Mouse (Mus musculus) myocyte (in vitro differentiated cells): ENCODE results near the gene Elk4. TPM values are rescaled to one million over a fixed set of nuclear protein-coding genes. Genes with fewer than 3 reads are reported as not detected.
A peak's percentile ranks its signal among the peaks of the same experiment; 100 is the strongest.

Experiments used
- H3K27me3 ChIP-seq: one replicate; pipeline ENCODE4 v1.6.1; 2011; ENCODE audit not compliant: control insufficient read depth, insufficient read depth, insufficient read length
- H3K36me3 ChIP-seq: one replicate; pipeline ENCODE4 v1.6.1; 2011; ENCODE audit not compliant: control insufficient read depth, insufficient read depth
- H3K4me2 ChIP-seq: one replicate; pipeline ENCODE4 v1.6.1; 2011; ENCODE audit warnings: low read depth, control low read depth
- H3K4me3 ChIP-seq: one replicate; pipeline ENCODE4 v1.5.1; 2011; ENCODE audit warnings: mild to moderate bottlenecking, control low read depth, moderate library complexity
- H3K79me2 ChIP-seq: one replicate; pipeline ENCODE4 v1.6.1; 2011; ENCODE audit not compliant: control insufficient read depth, insufficient read depth
- H3ac ChIP-seq: one replicate; pipeline ENCODE4 v1.6.1; 2011; ENCODE audit not compliant: control insufficient read depth, insufficient read length
- CEBPB ChIP-seq: IDR thresholded peaks from 2 replicates; pipeline ENCODE4 v1.6.1; 2011; ENCODE audit warnings: mild to moderate bottlenecking, moderate library complexity; ENCODE audit not compliant: poor library complexity, insufficient read depth, severe bottlenecking
- E2F4 ChIP-seq: IDR thresholded peaks from one replicate; pipeline ENCODE4 v1.6.1; 2011; ENCODE audit warnings: mild to moderate bottlenecking, control low read depth, moderate library complexity; ENCODE audit not compliant: insufficient read depth
- MAX ChIP-seq: IDR thresholded peaks from one replicate; pipeline ENCODE4 v1.6.1; 2011; ENCODE audit warnings: low read depth, mild to moderate bottlenecking, control low read depth
- MYOD1 ChIP-seq, 3 experiments: IDR thresholded peaks; one replicate each; pipeline ENCODE4 v1.6.1; 2011; ENCODE audit warnings: control low read depth in 2 of 3, low read depth in 2 of 3, mild to moderate bottlenecking in 2 of 3, moderate library complexity in 1 of 3; ENCODE audit not compliant: insufficient read length in 2 of 3, control insufficient read depth in 1 of 3
- MYOG ChIP-seq, 3 experiments: IDR thresholded peaks; one replicate each; pipeline ENCODE4 v1.6.1; 2011; ENCODE audit warnings: control low read depth in 2 of 3, low read depth in 2 of 3, mild to moderate bottlenecking in 2 of 3; ENCODE audit not compliant: insufficient read length in 2 of 3, control insufficient read depth in 1 of 3, insufficient read depth in 1 of 3
- POLR2A ChIP-seq: IDR thresholded peaks from one replicate; pipeline ENCODE4 v1.6.1; 2011; ENCODE audit warnings: low read depth, mild to moderate bottlenecking, control low read depth, moderate library complexity; ENCODE audit not compliant: insufficient read length
- POLR2AphosphoS2 ChIP-seq: IDR thresholded peaks from one replicate; pipeline ENCODE4 v1.6.1; 2011; ENCODE audit warnings: low read depth, control low read depth; ENCODE audit not compliant: insufficient read length
- REST ChIP-seq: IDR thresholded peaks from one replicate; pipeline ENCODE4 v1.6.1; 2011; ENCODE audit warnings: mild to moderate bottlenecking, control low read depth, moderate library complexity; ENCODE audit not compliant: insufficient read depth, insufficient read length
- SRF ChIP-seq: IDR thresholded peaks from one replicate; pipeline ENCODE4 v1.6.1; 2011; ENCODE audit warnings: low read depth; ENCODE audit not compliant: control insufficient read depth, insufficient read length
- TCF12 ChIP-seq: IDR thresholded peaks from one replicate; pipeline ENCODE4 v1.6.1; 2011; ENCODE audit warnings: mild to moderate bottlenecking, control low read depth; ENCODE audit not compliant: poor library complexity, insufficient read depth, severe bottlenecking
- TCF3 ChIP-seq: IDR thresholded peaks from one replicate; pipeline ENCODE4 v1.6.1; 2011; ENCODE audit warnings: low read depth, control low read depth; ENCODE audit not compliant: insufficient read length
- USF1 ChIP-seq: IDR thresholded peaks from one replicate; pipeline ENCODE4 v1.6.1; 2011; ENCODE audit warnings: low read depth, mild to moderate bottlenecking, control low read depth, moderate library complexity
- polyA plus RNA-seq: library from polyadenylated mRNA; unstranded; fragments of >200 nt; fragmentation: generic; extraction: Trizol; gene quantifications from one replicate; pipeline ENCODE4 v1.2.1, GENCODE M21; 2012; ENCODE audit warnings: missing spikeins

The Elk4 gene
- polyA plus RNA-seq, 1 experiment = 12.4 TPM

DNA sequence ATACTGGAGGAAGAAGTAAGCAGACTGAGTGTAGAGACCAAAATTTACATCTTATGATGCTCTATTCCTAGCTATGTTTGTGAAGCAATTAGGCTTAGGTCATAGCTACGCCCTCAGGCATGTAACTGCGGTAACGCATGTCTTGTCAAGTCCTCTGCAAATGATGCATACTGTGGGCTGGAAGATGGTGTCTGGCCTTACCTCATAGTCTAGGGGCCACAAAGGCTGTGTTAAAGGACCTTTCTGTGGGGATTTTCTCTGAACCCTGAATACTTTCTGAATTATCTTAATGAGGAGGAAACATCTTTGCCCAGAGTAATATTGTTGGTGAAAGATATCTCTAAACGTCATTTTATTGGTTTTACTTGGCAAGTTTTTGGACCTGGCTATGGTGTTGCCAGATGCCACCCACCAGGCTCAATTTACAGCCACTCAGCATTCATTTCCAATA is 5.5 kb upstream of the Elk4 start:
- Histone ChIP-seq H3ac (no peak overlapping the region), H3K27me3 (no peaks in the 10 kb centered on the region), H3K36me3 (no peaks in the 10 kb centered on the region), H3K79me2 (no peaks in the 10 kb centered on the region), H3K4me3 (no peak overlapping the region), H3K4me2 (no peak overlapping the region)
- no peak for TF ChIP-seq POLR2A
- no peak for TF ChIP-seq TCF12
- TF ChIP-seq POLR2AphosphoS2 = no peak

DNA sequence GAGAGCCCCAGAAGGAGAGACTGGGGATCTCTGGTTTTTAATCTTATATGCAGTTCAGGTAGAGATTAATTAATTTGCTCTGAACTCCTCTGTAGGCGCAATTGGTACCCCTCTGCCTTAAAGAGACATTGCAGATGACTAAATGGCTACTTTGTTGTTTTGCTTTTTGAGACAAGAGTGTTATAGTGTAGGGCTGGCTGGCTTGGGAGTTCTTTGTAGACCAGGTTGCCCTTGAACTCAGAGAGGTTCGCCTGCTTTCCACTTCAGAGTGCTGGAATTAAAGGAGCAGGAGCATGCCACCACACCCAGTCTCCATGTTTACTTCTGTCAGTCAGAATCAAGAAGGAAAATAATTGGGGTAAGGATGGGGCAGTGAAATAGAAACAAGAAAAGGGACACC is 4.3 kb upstream of the Elk4 start:
- Histone ChIP-seq H3K4me2 (no peak overlapping the region), H3K27me3 (no peaks in the 10 kb centered on the region), H3ac (no peak overlapping the region), H3K36me3 (no peaks in the 10 kb centered on the region), H3K4me3 (no peak overlapping the region), H3K79me2 (peaks cover under 1% of the 10 kb centered on the region)
- TF ChIP-seq TCF3 (no peak), POLR2AphosphoS2 (no peak), MYOD1 (IDR thresholded peaks at IDR 0.05; ENCODE audit: control insufficient read depth in 1 of 3, insufficient read length in 2 of 3, low read depth in 2 of 3) (no peak), MYOG (IDR thresholded peaks at IDR 0.05; ENCODE audit: control insufficient read depth in 1 of 3, insufficient read depth in 1 of 3, insufficient read length in 2 of 3, low read depth in 2 of 3) (no peak), SRF (no peak), REST (no peak), POLR2A (no peak), E2F4 (no peak), CEBPB (no peak), USF1 (no peak), TCF12 (no peak), MAX (no peak)

DNA sequence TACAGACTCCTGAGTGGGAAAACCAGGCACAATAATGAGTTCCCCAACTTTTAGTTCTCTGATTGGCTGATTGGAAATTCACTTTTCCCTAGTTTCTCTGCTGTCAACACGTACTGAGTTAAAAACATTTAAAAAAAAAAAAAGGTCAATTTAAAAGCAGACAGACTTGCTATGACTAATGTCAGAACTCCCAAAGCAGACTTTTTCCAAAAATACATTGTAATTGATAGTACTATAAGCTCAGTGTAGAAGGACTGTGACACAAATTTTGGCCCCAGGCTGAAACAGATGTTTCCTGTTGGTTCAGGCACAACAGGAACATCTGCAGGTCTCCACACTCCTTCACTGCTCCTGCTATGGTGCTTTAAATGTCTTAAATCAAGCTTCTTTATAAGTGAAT is 3.6 kb upstream of the Elk4 start:
- no peaks in the 10 kb centered on the region for H3K27me3 ChIP-seq
- peaks cover 7% of the 10 kb centered on the region for H3K79me2 ChIP-seq
- H3K36me3 ChIP-seq = no peaks in the 10 kb centered on the region
- no peak overlapping the region for H3ac ChIP-seq
- H3K4me2 ChIP-seq = peak overlapping the region; percentile 33
- TF ChIP-seq E2F4 (no peak), MYOG (IDR thresholded peaks at IDR 0.05; ENCODE audit: control insufficient read depth in 1 of 3, insufficient read depth in 1 of 3, insufficient read length in 2 of 3, low read depth in 2 of 3) (no peak), POLR2A (no peak), USF1 (no peak), REST (no peak), MYOD1 (IDR thresholded peaks at IDR 0.05; ENCODE audit: control insufficient read depth in 1 of 3, insufficient read length in 2 of 3, low read depth in 2 of 3) (no peak), POLR2AphosphoS2 (no peak), MAX (no peak)
- no peak overlapping the region for H3K4me3 ChIP-seq

DNA sequence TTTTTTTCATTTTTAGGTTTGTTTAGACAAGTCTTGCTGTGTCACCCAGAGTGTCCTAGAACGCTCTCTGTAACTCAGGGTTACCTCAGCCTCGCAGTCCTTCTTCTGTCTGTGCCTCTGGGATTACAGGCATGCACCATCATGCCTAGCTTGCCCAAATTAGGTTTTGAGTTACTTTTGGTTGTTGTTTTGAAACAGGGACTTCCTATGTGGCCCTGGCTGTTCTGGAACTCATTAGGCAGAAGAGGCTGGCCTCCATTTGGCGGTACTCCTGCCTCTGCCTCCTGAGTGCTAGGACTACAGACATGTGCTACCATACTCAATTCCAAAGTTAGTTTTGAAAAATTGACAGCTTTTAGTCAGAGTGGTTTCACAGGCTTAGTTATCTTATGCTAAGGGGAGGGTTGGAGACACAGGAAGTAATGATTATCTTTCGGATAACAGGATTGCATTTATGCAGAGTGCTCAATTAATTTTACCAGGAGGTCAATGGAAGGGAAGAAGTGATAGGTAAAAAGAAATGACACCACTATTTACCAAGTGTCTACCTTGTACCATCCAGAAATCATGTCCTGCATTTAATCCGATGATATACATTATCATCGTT is 2.7 kb upstream of the Elk4 start:
- Histone ChIP-seq H3K79me2 (peaks cover 16% of the 10 kb centered on the region), H3K27me3 (no peaks in the 10 kb centered on the region), H3ac (no peak overlapping the region), H3K36me3 (no peaks in the 10 kb centered on the region), H3K4me2 (no peak overlapping the region), H3K4me3 (no peak overlapping the region)
- no peak for TF ChIP-seq POLR2AphosphoS2
- no peak for TF ChIP-seq REST
- no peak for TF ChIP-seq TCF12
- no peak for TF ChIP-seq MAX
- no peak for TF ChIP-seq SRF
- no peak for TF ChIP-seq CEBPB
- TF ChIP-seq MYOG (IDR thresholded peaks at IDR 0.05; ENCODE audit: control insufficient read depth in 1 of 3, insufficient read depth in 1 of 3, insufficient read length in 2 of 3, low read depth in 2 of 3) = no peak
- no peak for TF ChIP-seq USF1
- TF ChIP-seq POLR2A = no peak
- TF ChIP-seq TCF3 = no peak
- TF ChIP-seq E2F4 = no peak
- TF ChIP-seq MYOD1 (IDR thresholded peaks at IDR 0.05; ENCODE audit: control insufficient read depth in 1 of 3, insufficient read length in 2 of 3, low read depth in 2 of 3) = no peak

DNA sequence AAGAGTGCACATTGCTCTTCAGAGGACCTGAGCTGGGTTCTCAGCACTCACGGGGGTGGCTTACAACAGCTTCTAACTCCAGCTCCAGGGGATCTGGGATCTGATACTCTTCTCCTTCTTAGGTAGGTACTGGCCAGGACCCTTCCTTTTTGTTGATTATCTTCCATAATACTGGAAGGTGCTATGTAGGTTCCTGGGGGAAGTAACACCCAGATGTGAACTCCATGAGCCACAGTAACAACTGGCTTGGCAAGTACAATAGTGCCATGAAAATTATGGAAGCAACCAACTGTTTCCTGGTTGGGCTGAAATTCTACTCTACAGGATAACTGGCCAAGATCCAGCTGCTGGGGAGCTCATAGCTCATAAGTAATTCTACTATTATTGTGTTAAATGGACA is 1.9 kb upstream of the Elk4 start:
- Histone ChIP-seq H3ac (no peak overlapping the region), H3K4me2 (peak overlapping the region; percentile 33), H3K79me2 (peaks cover 22% of the 10 kb centered on the region), H3K27me3 (no peaks in the 10 kb centered on the region), H3K36me3 (no peaks in the 10 kb centered on the region), H3K4me3 (no peak overlapping the region)
- TF ChIP-seq MYOG (IDR thresholded peaks at IDR 0.05; ENCODE audit: control insufficient read depth in 1 of 3, insufficient read depth in 1 of 3, insufficient read length in 2 of 3, low read depth in 2 of 3) = no peak
- no peak for TF ChIP-seq MAX
- TF ChIP-seq E2F4 = no peak
- no peak for TF ChIP-seq USF1
- TF ChIP-seq POLR2A = no peak
- no peak for TF ChIP-seq CEBPB
- TF ChIP-seq TCF12 = no peak
- TF ChIP-seq SRF = no peak
- no peak for TF ChIP-seq POLR2AphosphoS2
- TF ChIP-seq TCF3 = no peak
- no peak for TF ChIP-seq MYOD1 (IDR thresholded peaks at IDR 0.05; ENCODE audit: control insufficient read depth in 1 of 3, insufficient read length in 2 of 3, low read depth in 2 of 3)
- no peak for TF ChIP-seq REST
